Mouse (Mus musculus): ENCODE results near the gene Sdc3. TPM values are rescaled to one million over a fixed set of nuclear protein-coding genes. Genes with fewer than 3 reads are reported as not detected.

The Sdc3 gene
- total RNA-seq, 2 experiments from 2014 or later, result 368 to 378 TPM

DNA sequence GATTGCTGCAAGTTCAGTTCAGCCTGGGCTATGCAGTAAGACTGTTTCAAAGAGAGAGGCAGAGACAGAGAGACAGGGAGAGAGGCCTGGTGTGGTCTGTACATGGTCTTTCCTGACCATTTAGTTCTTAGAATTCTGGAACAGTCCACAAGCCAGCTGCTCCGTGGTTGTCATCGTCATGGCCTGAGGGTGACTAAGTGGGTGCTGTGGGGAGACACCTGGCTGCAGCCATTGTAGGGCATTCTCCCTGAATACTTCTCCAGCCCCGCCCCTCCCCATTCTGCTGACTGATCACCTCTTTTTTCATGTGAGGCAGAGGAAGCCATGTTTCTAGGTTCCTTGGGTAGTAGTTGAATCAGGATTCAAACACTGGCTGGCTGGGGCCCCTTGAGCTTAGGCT lies 27.5 kb downstream of the Sdc3 start:
- no peak for DNase-seq (ENCODE audit: low spot score in 2 of 2)

DNA sequence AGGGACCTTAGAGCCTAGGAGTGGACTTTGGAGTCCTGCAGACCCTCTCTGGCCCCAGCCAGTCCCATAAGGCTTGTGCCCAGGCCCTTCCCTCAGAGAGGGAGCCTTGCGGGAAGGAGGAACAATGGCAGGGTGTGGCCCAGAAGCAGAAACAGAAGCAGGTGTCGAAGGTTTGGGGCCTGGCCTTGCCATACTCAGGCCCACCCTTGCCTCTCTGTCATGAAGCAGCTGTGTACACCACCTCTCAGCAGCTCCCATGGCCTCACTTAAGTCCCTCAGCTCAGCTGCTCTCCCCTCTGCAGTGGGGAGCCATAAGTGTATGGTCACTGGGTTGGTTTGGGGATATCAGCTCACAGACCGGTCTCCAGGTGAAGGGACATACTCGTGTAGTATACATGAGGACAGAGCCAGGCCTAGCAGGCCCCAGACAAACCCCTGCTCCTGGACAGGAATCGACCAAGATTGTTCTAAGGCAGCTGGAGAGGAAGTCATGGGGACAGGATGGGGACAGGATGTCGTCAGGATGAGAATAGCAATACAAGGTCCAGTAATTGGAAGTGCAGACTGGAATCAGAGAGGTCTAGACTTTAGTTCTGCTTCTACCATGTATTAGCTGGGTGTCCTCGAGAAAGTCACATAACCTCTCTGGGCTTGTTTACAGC lies 28.4 kb downstream of the Sdc3 start:
- no peak for DNase-seq (ENCODE audit: low spot score in 2 of 2)

DNA sequence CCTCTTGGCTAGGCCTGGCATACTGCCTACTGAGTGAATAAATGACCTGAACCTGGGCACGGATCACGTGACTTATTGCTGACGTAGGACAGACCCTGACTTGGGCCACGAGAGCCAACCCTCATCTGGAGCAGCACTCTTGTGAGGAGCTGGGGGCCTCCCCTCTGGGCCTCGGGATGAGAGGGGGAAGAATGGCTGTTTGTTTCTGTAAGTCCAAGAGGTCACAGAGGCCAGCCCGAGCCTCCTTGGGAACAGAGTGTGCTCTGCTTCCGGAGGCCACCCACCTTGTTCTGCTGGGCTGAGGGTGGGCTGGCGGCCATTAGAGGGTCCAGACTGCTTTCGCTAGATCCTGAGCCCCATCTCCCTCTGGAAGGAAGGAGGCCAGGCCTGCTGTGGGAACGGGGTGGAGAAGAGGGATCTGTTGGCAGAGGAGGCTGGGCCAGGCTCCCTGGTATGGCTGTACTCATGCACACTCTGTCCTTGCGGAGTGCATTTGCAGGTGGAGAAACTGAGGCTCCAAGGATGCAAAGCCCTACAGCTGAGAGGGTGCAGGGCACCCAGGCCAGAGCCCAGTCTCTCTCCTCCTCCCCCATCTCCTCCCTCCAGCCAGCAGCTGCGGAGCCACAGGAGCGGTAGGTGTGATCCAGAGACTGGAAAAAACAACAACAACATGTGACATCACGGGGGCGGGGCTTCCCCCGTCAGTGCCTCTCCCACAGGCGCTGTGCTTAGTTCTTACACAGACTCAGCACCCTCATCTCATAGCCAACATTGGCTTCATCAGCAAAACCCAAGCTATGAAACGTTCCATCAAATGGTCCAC lies 36.7 kb downstream of the Sdc3 start:
- no peak for DNase-seq (ENCODE audit: low spot score in 2 of 2)

DNA sequence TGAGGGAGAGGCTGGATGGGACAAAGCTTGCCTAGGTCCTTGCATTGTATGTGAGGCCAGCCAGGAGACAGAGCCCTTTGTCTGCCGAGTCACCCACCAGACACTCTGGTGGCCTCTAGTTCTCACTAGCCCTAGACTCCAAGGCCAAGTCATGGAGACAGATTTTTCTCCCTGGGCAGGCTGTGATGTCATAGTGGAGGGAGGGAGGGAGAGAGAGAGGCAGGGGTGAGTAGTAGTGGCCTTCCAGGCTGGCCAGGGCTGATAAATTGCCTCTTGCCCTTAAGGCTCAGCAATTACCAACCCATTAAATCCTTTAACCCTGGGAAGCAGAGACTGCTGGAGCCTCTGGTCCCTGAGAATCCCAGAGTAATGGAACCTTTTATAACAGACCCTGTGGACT lies 41.8 kb downstream of the Sdc3 start:
- DNase-seq (ENCODE audit: low spot score in 2 of 2), result no peak

DNA sequence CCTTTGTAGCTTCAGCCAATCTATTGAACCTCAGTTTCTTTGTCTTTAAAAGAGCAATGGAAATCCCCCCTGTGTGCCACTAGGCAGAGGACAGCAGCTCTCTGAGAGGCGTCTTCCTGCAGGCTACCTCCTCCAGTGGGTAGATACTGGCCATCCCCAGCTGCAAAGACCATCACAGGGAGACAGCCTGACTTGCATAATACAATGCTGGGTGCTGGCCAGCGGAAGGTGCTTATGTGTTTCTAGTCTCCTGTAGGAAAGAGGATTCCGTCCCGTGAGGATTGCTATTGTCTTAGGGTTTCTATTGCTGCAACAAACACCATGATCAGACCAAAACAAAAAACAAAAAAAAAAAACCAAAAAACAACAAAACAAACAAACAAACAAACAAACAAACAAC lies 43.2 kb downstream of the Sdc3 start:
- no peak for DNase-seq (ENCODE audit: low spot score in 2 of 2)

DNA sequence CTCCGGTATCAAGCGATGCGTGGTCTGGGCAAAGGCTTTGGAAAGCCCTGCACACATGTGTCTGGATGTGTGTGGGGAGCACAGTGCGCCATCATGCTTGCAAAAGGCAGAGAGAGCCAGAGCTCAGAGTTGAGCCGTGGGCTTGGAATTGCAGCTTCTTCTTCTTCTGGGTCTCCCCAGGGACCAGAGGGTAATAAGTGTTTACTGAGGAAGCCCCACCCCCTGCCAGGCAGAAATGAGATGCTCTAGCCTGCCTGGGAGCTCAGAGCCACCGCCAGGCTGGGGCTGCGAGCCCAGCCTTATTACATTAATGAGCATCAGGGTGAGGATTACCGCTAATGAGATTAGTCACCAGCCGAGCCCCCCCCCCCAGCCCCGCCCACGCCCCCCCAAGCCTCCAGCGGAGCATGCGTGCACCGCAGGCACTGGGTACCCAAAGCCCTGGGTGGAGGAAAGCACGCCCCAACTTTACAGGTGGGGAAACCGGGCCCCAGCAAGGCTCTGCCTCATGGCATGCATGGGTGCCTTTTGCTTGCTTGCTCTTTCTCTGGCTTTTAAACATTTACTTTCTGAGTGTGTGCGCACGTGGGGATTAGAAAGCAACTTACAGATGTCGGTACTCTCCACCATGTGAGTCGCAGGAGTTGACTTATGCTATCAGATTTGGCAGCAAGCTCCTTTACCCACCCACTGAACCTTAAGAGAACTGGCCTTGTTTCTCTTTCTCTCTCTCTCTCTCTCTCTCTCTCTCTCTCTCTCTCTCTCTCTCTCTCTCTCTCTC lies 44.1 kb downstream of the Sdc3 start:
- DNase-seq (ENCODE audit: low spot score in 2 of 2), result peak in 1 of 2 experiments; percentile 55

DNA sequence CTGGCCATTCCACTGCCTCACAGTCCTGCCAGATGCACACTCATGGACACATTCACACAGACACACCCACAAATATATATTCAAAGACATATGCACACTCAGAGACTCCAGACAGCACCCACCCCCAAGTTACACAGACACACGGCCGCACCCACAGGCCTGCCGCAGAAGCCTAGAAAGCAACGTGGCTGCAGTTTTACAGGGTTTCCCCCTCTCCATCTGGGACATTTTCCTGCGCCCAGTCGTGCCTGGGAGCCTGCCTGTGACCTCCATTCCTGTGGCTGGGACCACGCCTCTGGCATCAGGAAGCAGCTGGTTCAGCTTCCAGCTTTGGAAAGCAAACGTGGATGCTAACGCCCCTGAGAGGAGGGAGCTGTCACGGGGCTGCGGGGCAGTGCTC lies 46.2 kb downstream of the Sdc3 start:
- DNase-seq (ENCODE audit: low spot score in 2 of 2), result no peak

DNA sequence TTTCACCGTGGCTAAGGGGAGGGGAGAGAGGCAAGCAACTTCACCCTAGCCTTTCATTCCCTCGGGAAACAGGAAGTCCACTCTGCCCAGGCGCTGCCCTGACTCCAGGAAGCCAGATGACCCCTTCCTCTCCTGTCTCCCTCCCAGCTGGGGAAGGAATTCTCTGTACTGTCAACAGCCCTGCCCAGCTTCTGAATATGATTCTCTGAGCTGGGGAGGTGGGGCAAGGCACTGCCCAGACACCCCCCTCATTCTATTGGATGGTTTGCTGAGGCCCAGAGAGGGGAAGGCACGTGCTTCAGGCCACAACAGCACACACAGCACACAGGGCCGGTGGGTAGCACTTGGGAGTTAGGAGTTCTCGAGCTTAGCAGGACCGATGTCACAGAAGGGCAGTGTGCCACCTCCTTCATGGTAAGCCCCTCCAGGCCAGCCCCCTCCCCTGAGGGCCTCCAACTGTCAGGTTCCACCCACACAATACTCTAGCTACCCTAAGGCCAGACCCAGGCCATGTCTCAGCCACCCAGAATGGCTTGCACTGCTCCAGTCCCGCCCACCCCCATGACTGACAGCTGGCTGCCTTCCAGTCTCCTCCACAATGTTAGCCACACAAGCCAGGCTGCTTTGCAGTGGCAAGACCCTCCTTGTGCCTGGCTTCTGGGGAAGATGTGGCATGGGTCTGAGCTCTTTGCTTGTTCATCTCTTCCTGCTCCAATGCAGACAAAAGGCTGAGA lies 48.9 kb downstream of the Sdc3 start:
- peak; percentile 59 to 71 for DNase-seq (ENCODE audit: low spot score in 2 of 2)

DNA sequence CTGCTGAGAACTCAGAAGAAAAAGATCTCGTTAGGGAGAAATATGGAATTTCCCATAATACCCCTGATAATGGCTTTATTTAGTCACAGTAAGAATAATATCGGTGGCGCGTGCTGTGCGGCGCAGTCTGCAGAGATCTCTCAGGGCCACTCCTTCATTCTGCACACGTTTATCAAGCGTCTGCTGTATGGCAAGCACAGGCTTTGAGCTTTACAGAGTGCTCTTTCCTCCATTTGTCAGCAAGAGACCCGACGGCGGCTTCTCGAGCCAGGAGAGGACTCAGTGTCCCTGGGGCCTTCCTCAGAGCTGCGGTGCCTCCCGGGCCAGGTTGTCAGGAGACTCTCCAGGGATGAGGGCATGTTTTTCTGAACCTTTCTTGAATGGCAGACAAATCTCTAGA lies 56.5 kb downstream of the Sdc3 start:
- DNase-seq (ENCODE audit: low spot score in 2 of 2), result no peak

DNA sequence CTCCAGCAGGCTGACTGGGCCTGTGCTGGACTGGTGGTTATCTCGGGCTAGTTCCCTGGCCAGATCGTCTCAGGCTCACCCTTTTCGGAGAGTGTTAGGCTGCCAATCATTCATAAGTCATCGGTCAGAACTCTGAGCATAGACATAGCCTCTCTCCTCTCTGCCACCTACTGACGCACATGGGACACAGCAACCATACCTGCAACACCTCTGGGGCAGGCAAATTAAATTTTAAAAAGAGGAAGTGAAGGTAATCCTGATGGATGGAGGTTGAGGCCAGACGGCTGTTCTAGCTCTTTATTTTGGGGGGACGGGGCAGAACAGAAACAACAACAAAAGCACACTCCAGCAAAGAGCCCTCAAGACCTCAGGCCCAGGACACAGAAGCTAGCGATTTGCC lies 65.3 kb downstream of the Sdc3 start:
- DNase-seq (ENCODE audit: low spot score in 2 of 2), result no peak

DNA sequence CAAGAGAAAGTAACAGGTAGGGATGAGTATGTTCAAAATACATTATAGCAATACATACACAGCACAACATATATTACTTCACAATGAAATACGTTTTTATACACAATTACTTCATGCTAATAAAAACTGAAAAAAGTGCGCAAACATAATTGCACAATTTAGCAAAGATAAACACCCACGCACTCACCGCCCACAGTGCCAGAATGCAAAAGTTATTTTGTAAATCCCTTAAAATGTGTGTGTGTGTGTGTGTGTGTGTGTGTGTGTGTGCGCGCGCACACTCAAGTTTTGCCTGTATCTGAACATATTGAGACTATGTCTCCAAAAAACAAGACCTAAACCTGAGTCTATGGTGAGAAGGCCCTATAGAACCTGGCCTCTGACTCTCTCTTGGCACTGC lies 66.5 kb downstream of the Sdc3 start:
- no peak for DNase-seq (ENCODE audit: low spot score in 2 of 2)

DNA sequence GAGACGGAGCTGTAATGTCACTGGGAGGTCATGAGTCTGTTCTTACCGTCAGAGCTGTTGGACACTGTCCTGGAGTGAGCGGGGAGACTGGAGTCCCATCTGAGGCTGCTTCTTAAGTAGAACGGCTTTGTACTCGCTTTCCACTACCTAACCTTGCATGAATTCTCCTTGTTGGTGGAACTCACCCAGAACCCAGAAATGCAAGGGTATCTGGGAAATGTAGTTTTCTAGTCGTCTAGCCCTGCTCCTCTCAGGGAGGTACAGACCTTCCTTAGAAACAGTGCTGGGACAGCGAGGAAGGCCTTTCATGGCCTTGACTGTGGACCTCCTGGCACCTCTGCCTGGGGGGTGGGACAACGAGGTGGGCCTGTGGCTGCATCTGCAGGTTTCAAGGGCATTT lies 67.1 kb downstream of the Sdc3 start:
- DNase-seq (ENCODE audit: low spot score in 2 of 2), result no peak

DNA sequence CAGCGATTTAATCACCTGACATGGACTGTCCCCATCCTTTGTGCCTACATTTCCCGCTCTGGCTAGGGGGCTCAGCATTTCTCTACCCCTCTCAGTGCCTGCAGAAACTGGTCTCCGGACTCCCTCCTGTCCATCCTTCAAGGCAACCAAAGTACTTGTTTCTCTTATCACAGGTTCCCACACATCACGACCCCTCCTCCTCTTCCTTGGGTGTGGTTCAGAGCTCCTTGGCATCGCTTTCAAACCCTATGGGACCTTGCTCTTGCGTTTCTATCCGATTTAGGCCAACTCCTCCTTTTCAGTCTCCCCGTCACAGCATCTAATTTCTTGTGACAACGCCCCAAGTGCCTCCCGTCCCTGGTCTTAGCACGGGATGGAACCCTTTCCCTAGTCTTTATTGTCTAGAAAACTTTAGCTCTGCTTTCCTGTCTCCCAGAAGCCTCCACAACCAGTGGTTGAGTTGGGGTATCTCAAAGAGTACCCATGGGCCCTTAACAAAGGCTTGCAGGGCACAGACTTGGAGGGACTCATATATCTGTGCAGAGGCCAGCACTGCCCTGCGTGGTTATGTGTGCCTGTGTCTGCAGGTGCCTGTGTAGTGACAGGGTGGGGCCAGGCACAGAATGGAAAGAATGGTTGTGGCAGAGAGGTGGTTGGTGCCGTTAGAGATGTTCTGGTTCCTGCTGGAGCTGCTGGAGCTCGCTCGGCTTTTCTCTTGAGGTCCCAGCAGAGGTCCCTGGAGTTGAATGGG lies 68.7 kb downstream of the Sdc3 start:
- DNase-seq (ENCODE audit: low spot score in 2 of 2), result no peak

DNA sequence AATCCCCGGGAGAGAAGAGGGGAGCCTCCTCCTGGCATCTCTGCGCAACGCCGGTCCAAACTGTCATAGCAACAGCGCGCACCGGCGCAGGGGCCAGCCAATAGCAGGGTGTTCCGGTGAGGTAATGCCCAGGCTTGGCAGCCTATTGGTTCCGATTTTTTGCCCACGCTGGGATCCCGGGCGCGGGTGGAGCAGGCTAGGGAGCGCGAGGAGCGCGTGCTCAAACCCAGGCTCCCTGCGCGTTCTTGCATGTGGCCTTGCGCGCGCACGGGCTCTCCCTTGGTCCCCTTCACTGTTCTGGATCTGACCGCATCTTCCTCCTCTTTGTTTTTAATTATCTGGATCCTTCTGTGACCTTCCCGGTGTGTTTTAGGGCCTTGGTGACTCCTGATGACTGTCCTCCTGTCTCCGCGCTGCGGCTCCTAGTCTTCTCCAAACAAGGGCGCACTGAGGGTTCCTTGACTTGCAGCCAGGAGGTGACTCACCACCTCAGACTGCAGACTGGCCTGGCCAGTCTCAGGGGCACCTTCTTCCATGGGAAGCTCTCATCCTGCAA lies 69.4 kb downstream of the Sdc3 start:
- peak; percentile 92 to 93 for DNase-seq (ENCODE audit: low spot score in 2 of 2)

DNA sequence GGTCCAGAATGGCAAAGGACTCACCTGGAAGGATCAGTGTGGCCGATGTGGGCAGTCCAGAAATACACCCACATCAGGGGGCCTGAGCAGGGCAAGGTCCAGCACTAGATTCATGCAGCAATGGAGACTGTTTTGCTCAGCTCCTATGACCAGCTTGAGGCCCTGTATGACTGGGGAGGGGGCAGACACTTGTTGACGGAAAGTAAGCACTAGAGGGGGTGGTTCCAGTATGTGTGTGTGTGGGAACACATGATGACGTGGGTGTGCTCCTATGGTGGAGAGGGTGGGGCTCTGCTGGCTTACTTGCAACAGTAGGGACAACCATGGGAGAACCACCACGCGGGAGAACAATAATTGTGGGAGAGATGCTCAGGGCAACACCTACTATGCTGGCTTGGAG lies 70.2 kb downstream of the Sdc3 start:
- no peak for DNase-seq (ENCODE audit: low spot score in 2 of 2)

DNA sequence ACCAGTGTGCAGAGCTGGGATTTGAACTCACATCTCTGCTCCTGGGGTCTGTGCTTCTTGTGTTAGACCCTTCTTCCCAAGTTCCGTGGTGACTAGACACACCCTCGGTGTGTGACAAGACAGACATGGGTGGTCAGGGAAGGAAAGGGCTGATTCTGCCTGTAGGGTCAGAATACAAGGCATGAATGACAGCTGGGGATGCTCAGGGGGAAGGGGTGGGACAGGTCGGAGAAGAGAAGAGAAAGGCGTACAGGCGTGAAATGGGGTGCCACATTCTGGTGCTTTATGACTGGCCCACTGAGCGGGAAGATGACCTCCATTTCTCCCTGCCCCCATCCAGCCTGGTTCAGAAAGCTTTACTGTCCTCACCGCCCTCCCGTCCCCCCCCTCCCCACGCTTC lies 73.1 kb downstream of the Sdc3 start:
- no peak for DNase-seq (ENCODE audit: low spot score in 2 of 2)

DNA sequence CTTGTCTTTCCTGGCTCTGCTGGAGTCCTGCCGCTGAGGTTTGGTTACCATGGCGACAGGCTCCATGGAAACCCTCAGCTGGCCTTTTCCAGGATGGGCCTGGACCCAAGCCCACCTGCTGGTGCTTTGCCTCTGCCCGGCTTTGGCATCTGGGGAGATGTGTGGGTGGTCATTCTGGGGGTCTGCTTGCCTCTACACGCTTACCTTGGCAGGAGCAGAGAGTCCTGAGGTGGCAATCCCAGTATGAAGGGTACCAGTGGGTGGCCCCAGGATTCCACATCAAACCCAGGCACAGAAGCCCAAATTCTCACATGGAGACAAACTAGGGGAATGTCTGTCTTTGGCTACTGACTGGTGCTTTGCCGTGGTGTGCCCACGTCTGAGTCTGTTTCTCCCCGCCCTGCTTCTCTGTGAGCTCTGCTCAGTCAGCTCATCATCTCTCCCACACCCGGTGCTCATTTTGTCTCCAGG lies 73.6 kb downstream of the Sdc3 start:
- peak; percentile 90 to 91 for DNase-seq (ENCODE audit: low spot score in 2 of 2)

DNA sequence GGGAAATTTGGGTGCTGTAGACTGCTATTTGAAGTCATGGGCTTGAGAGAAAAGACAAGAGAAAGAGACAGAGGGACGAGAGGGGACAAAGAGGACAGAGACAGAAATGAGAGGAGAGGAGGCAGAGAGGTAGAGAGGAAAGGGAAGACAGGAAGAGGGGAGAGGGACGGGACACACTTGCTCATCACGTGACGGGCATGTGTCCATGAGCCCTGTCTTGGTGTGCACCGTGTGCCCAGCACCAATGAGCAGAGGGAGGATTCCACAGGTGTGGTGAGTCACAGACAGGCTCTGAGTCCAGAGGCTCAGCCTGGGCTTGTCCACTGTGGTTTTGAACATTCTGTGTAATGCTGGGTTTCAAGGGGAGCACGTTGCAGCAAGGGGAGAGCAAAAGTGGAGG lies 75.6 kb downstream of the Sdc3 start:
- DNase-seq (ENCODE audit: low spot score in 2 of 2), result no peak

DNA sequence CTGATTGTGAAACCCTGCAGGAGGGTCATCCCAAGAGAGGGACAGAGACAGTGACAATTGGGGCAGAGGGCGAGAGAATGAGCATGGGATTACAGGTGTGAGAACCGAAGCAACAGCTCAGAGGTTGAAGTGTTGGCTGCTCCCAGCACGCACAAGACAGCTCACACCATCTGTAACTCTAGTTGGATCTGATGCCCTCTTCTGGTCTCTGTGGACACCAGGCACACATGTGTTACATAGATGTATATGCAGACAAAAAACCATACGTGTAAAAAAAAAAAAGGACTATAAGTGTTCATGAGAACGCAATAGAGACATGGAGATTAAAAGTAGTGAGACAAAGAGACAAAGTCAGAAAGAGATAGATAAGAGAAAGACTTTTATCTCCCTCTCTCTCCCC lies 76.5 kb downstream of the Sdc3 start:
- no peak for DNase-seq (ENCODE audit: low spot score in 2 of 2)

DNA sequence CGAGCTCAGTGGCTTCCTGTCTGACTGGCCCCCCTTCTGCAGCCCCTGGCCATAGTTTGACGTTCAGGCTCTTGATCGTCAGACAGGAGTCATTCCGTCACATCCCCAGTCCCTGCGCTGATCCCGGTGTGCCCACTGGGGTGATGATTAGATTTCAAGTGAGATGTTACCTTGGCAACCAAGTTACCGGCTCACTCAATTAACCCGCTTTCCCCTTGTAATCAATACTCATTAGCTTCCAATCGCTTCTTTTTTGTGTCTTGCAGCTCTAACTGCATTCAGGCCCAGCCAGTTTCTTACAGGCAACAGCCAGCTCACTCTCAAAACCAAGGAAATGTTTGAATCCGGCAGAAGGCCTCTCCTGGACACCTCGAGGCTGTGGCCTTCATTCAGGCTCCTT lies 80.1 kb downstream of the Sdc3 start:
- DNase-seq (ENCODE audit: low spot score in 2 of 2), result no peak

Measured in layer of hippocampus, postnatal 10 days (tissue).